Mouse (Mus musculus) hindbrain, embryonic 16.5 days (tissue): Measurements from ENCODE around the gene Unc80. TPM values are rescaled to one million over a fixed set of nuclear protein-coding genes. Genes with fewer than 3 reads are reported as not detected.

Experiments
- ATAC-seq: fragments of 200-750 bp; cut with Nextera tagmentation; 2 replicates; pipeline ENCODE4 v1.8.0; 2017; ENCODE audit warnings: moderate TSS enrichment, moderate library complexity
- H3K27ac ChIP-seq: fragments of 300-500 bp; sonication (generic); 2 replicates; pipeline ENCODE4 v1.5.1; 2014; ENCODE audit warnings: low read depth, mild to moderate bottlenecking, control low read depth, low read length, moderate library complexity
- H3K27me3 ChIP-seq: fragments of 300-500 bp; sonication (generic); replicated peaks from 2 replicates; pipeline ENCODE4 v1.6.1; 2014; ENCODE audit warnings: low read length; ENCODE audit not compliant: control insufficient read depth, insufficient read depth
- H3K36me3 ChIP-seq: fragments of 300-500 bp; sonication (generic); 2 replicates; pipeline ENCODE4 v1.6.1; 2014; ENCODE audit warnings: mild to moderate bottlenecking, low read length, moderate library complexity, mixed read lengths; ENCODE audit not compliant: control insufficient read depth, insufficient read depth
- H3K4me1 ChIP-seq: fragments of 300-500 bp; sonication (generic); 2 replicates; pipeline ENCODE4 v1.6.1; 2014; ENCODE audit warnings: low read depth, low read length; ENCODE audit not compliant: control insufficient read depth, insufficient read depth
- H3K4me2 ChIP-seq: fragments of 300-500 bp; sonication (generic); 2 replicates; pipeline ENCODE4 v1.6.1; 2014; ENCODE audit warnings: mild to moderate bottlenecking, low read length, control low read depth, moderate library complexity
- H3K4me3 ChIP-seq: fragments of 300-500 bp; sonication (generic); 2 replicates; pipeline ENCODE4 v1.5.1; 2014; ENCODE audit warnings: mild to moderate bottlenecking, low read length, control low read depth, moderate library complexity
- H3K9ac ChIP-seq: fragments of 300-500 bp; sonication (generic); 2 replicates; pipeline ENCODE4 v1.6.1; 2014; ENCODE audit warnings: low read depth, mild to moderate bottlenecking, control low read depth, low read length, moderate library complexity
- H3K9me3 ChIP-seq: fragments of 300-500 bp; sonication (generic); 2 replicates; pipeline ENCODE4 v1.6.1; 2014; ENCODE audit warnings: mild to moderate bottlenecking, low read length, moderate library complexity; ENCODE audit not compliant: control insufficient read depth
- WGBS: fragments of 180-500 bp; shearing (Covaris S2); extraction: QIAGEN DNeasy Blood & Tissue Kit; methylation state at CpG from one replicate; pipeline ENCODE4 v1.1.7; 2014; 5-methylcytosine and 5-hydroxymethylcytosine counted together
- polyA plus RNA-seq: library from polyadenylated mRNA; unstranded; fragments of >200 nt; fragmentation: Nextera tagmentation; extraction: Ambion mirVana; gene quantifications from 2 replicates; pipeline ENCODE4 v1.2.1, GENCODE M21; 2015

Unc80 gene
- polyA plus RNA-seq, 1 experiment from 2014 or later = 9.4 TPM

DNA sequence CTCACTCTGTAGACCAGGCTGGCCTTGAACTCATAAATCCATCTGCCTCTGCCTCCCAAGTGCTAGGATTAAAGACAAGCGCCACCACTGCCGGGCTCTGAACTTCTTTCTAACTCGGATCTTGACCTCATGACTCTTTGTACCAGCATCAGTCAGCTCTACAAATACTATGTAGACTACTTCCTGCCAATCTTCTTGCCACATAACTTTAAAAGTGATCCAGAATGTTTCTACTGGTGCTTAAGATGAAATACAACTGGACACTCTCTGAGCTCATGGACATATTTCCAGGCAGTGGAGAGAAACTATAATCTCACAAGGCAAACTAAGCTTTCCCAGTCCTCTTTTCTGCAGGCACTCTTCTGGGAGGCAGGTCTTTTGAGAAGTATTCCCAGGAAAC lies 8.8 kb upstream of the Unc80 start:
- Histone ChIP-seq H3K27me3 (no peaks in the 10 kb centered on the region), H3K4me3 (no peak overlapping the region), H3K4me2 (no peak overlapping the region), H3K36me3 (no peaks in the 10 kb centered on the region), H3K27ac (no peak overlapping the region), H3K9me3 (peaks cover 3% of the 10 kb centered on the region; the same call in 1 of the 2 replicates), H3K4me1 (no peaks in the 10 kb centered on the region), H3K9ac (no peak overlapping the region)
- WGBS = 81% methylated on average over 3 of the region's 3 CpGs
- ATAC-seq = no peak

DNA sequence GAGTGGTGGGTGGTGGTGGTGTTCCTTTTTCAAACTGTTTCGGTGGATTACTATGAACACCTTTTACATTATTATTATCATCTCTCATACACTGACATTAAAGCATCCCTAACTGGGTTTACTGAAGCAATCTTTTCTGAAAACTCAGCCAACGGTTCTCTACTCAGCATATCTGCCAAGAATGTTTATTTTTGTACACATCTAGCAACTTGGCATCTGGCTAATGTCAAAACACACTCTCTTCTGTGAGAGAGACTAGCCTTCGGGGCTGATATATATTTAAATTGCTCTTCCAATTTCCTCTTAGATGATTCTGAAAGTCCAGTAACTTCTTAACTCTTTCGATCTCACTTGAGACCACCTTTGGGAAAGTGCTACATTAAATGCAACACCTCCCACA lies 7.3 kb upstream of the Unc80 start:
- ATAC-seq = no peak
- Histone ChIP-seq H3K4me3 (no peak overlapping the region), H3K4me1 (no peaks in the 10 kb centered on the region), H3K4me2 (no peak overlapping the region), H3K9ac (no peak overlapping the region), H3K27ac (no peak overlapping the region), H3K27me3 (no peaks in the 10 kb centered on the region), H3K36me3 (no peaks in the 10 kb centered on the region), H3K9me3 (no peaks in the 10 kb centered on the region)
- 82% methylated on average over 4 of the region's 4 CpGs for WGBS

DNA sequence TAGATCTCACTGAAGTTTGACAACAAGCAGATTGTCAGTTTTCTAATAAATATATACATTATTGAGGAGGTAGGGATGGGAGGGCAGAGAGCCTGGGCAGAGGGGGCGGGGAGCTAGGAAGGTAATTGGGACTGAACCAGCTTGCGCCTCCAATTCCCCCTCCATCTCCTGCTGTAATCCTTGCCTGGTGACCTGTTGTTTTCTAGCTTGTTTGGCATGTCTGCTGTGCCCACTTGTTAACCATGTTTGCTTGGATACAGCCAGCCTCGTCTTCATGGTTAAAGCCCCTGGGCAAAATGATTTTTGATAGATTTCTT lies 495 bp downstream of the Unc80 start:
- Histone ChIP-seq H3K27ac (no peak overlapping the region; the same call in 1 of the 2 replicates), H3K4me1 (peaks cover 3% of the 10 kb centered on the region; the same call in 1 of the 2 replicates)
- WGBS = 4% methylated on average over 3 of the region's 3 CpGs

DNA sequence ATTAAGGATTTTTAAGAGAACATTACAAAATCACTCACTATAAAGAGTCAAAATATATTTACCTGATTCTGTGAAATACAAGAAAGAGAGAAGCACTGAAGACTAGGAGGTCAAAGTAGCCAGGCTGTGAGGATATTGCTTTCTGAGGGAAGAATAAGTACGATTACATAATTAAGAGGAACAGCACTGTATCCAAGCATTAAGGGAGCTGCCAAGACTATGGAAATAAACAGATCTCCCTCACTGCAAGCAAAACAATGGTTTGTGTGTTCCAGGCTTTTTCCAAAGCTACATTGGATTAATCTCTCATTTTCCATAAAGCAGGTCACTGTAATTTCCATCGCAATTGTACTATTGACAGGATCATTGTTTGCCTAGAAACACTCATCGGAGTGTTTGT lies 14.6 kb downstream of the Unc80 start:
- Histone ChIP-seq H3K9ac (no peak overlapping the region), H3K4me2 (no peak overlapping the region), H3K36me3 (peaks cover 3% of the 10 kb centered on the region; the same call in 1 of the 2 replicates), H3K27me3 (no peaks in the 10 kb centered on the region), H3K27ac (no peak overlapping the region), H3K4me1 (no peaks in the 10 kb centered on the region), H3K4me3 (no peak overlapping the region), H3K9me3 (no peaks in the 10 kb centered on the region)
- WGBS = 81% methylated on average over 3 of the region's 3 CpGs
- no peak for ATAC-seq

More for the DNA sequence above, 495 bp downstream of the Unc80 start:
- H3K36me3 ChIP-seq = peaks cover 4% of the 10 kb centered on the region; the same call in 1 of the 2 replicates
- ATAC-seq = peak; percentile 62
- no peaks in the 10 kb centered on the region for H3K9me3 ChIP-seq
- H3K4me2 ChIP-seq = peak overlapping the region; percentile 75
- peak overlapping the region; percentile 86 for H3K9ac ChIP-seq
- H3K27me3 ChIP-seq = no peaks in the 10 kb centered on the region
- H3K4me3 ChIP-seq = peak overlapping the region; percentile 72

DNA sequence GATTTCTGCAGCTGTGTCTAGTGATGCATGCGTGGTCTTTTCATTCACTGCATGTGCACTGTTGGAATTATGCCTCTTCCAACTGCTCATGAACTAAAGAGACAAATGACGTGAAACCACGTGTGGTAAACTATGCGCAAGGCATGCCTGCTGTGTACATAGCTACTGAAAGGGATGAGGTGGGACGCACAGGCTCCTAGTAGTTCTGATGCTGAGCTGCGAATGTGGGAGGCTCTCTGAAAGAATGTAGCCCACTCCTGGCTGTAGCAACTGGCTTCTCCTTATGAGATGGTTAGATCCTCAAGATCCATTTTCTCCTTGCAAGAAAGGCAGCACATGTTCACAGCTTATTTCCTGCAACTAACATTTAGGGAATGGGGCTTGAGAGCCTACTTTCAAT lies 24.9 kb downstream of the Unc80 start:
- Histone ChIP-seq H3K36me3 (peaks cover 3% of the 10 kb centered on the region; the same call in 1 of the 2 replicates), H3K27me3 (no peaks in the 10 kb centered on the region), H3K4me2 (no peak overlapping the region), H3K4me3 (no peak overlapping the region), H3K27ac (no peak overlapping the region), H3K4me1 (peaks cover 3% of the 10 kb centered on the region; the same call in 1 of the 2 replicates), H3K9me3 (no peaks in the 10 kb centered on the region), H3K9ac (no peak overlapping the region)
- ATAC-seq = no peak
- WGBS = 31% methylated on average over 6 of the region's 6 CpGs

DNA sequence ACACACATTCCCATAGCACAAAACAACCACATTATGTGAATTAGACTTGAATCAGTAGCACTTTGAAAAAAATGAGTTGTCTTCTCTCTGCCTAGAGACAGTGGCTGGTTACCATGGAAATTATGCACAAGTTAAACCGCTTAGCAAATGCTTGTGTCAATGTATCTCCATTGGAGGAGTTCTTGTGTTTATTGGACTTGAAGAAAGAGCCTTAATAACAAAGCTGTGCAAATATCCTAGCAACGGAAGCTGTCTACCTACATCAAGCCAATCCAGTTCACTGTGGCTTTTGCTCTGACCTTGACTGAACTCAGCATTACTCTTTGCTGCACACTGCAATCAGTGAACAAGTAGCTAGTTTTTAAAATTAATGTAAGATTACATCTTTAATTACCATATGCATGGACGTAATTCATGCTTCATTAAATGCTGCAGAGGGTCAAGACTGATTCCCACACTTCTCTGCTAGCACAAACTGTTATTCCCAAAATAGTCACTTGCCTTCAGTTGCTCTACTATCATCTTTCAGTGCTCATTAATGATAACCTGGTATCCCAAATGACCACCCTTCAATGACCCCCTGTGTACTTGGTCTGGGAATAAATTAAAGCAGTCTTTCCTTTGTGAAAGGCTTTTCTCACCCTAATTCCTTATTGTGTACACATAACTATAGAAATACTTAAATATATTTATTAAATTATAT lies 27.3 kb downstream of the Unc80 start:
- Histone ChIP-seq H3K4me3 (no peak overlapping the region), H3K36me3 (peaks cover 3% of the 10 kb centered on the region; the same call in 1 of the 2 replicates), H3K4me2 (no peak overlapping the region), H3K4me1 (peaks cover 3% of the 10 kb centered on the region; the same call in 1 of the 2 replicates), H3K9ac (no peak overlapping the region), H3K27ac (no peak overlapping the region), H3K27me3 (no peaks in the 10 kb centered on the region), H3K9me3 (no peaks in the 10 kb centered on the region)
- 27% methylated on average over 3 of the region's 3 CpGs for WGBS
- peak; percentile 73; the same call in 1 of the 2 replicates for ATAC-seq

GRCm38 (mm10) chr1:66550812-66551211 lies 82.6 kb downstream of the Unc80 start:
- H3K4me2 ChIP-seq = no peak overlapping the region
- H3K27me3 ChIP-seq = no peaks in the 10 kb centered on the region
- H3K4me1 ChIP-seq = no peaks in the 10 kb centered on the region
- H3K9me3 ChIP-seq = no peaks in the 10 kb centered on the region
- H3K27ac ChIP-seq = no peak overlapping the region
- peaks cover 10% of the 10 kb centered on the region for H3K36me3 ChIP-seq
- ATAC-seq = no peak
- H3K4me3 ChIP-seq = no peak overlapping the region
- no peak overlapping the region for H3K9ac ChIP-seq
- 88% methylated on average over 3 of the region's 3 CpGs for WGBS

GRCm38 (mm10) chr1:66552396-66552966 lies 84.3 kb downstream of the Unc80 start:
- H3K4me3 ChIP-seq = no peak overlapping the region
- H3K4me2 ChIP-seq = no peak overlapping the region
- peaks cover 10% of the 10 kb centered on the region for H3K36me3 ChIP-seq
- H3K27ac ChIP-seq = no peak overlapping the region
- H3K9ac ChIP-seq = no peak overlapping the region
- WGBS = 67% methylated on average over 5 of the region's 5 CpGs
- no peaks in the 10 kb centered on the region for H3K27me3 ChIP-seq
- H3K4me1 ChIP-seq = no peaks in the 10 kb centered on the region
- no peak for ATAC-seq
- H3K9me3 ChIP-seq = no peaks in the 10 kb centered on the region

DNA sequence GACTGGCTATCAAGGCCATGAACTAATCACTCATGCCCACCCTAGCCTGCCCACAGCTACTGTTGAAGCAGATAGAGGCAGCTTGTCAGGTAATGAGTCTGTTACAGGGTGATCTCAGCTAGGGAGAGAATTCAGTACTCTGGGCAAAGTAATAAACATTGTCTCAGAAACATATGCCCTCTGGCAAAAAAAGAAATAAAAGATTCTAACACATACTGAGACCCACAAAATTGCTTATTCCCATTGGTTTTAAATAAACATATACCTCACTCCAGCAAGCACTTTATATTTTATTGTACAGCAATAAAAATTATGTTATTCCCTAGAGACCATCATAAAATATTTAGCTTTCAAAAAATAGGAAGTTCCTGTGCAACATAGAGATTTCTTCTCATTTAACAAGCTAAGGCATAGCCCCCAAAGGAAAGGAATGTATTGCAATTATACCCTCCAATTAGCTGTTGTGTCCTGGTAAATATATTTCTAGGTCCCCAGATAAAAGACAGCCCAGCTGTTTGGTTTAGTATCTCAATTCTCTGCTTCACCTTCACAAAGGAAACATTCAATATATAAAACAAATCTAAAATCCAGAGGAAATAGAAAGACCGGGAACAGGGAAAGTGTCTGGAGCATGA lies 93.6 kb downstream of the Unc80 start:
- H3K27me3 ChIP-seq = no peaks in the 10 kb centered on the region
- ATAC-seq = peak; percentile 64; the same call in 1 of the 2 replicates
- H3K27ac ChIP-seq = no peak overlapping the region
- H3K4me2 ChIP-seq = no peak overlapping the region
- no peak overlapping the region for H3K9ac ChIP-seq
- WGBS = 80% methylated on average over 1 of the region's 1 CpGs
- H3K9me3 ChIP-seq = no peaks in the 10 kb centered on the region
- H3K4me3 ChIP-seq = no peak overlapping the region
- H3K36me3 ChIP-seq = no peaks in the 10 kb centered on the region
- no peaks in the 10 kb centered on the region for H3K4me1 ChIP-seq
